Mouse (Mus musculus) kidney, adult 2 months (tissue): ENCODE data around the gene Hdc.

Experiments used
- CTCF ChIP-seq: fragments of 200-500 bp; conservative IDR thresholded peaks from 2 replicates; pipeline ENCODE4 v1.5.1; 2011; ENCODE audit warnings: low read depth, mild to moderate bottlenecking, control low read depth, low read length, moderate library complexity, mixed read lengths; ENCODE audit not compliant: insufficient read depth, insufficient read length
- POLR2A ChIP-seq: fragments of 200-500 bp; IDR thresholded peaks from one replicate; pipeline ENCODE4 v1.6.1; 2011; ENCODE audit warnings: low read depth, low read length, control low read depth

GRCm38 (mm10) chr2:126628455-126628995 lies 9.4 kb upstream of the Hdc start:
- TF ChIP-seq POLR2A (no peak), CTCF (no peak)
